Mouse (Mus musculus) CD8-positive naive resting alpha-beta T cell, adult 2 months (primary cell): ENCODE data around the gene Pclaf.

Source experiments
- DNase-seq, 2 experiments: peaks; one replicate each; pipeline ENCODE4 v3.0.0; 2022; ENCODE audit warnings: low read depth in 2 of 2, low spot score in 2 of 2

The Pclaf gene

DNA sequence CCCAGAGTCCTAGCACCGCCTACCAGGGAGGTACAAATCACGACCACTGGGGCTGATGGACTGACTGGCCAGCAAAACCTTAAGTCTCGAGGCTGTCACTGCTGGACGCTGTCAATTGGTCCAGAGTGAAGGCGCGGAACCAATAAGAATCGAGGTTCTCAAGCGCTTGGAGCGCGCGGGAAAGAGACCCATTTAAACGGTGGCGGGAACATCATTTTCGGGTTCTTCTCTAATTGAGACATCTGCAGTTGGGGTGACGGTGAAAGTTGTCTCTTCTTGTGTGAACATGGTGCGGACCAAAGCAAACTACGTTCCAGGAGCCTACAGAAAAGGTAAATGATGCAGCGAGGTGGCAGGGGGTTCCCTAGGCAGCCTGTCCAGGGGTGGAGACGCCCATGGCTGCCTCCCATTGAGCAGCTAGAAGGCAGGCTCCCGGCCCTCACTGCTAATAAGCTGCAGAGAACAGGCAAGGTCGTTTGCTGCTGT, at the start of gene Pclaf:
Pclaf (plus strand) TSS at position 95 of the 486 bp plus-strand sequence.
- peak; percentile 19 to 42 for DNase-seq

DNA sequence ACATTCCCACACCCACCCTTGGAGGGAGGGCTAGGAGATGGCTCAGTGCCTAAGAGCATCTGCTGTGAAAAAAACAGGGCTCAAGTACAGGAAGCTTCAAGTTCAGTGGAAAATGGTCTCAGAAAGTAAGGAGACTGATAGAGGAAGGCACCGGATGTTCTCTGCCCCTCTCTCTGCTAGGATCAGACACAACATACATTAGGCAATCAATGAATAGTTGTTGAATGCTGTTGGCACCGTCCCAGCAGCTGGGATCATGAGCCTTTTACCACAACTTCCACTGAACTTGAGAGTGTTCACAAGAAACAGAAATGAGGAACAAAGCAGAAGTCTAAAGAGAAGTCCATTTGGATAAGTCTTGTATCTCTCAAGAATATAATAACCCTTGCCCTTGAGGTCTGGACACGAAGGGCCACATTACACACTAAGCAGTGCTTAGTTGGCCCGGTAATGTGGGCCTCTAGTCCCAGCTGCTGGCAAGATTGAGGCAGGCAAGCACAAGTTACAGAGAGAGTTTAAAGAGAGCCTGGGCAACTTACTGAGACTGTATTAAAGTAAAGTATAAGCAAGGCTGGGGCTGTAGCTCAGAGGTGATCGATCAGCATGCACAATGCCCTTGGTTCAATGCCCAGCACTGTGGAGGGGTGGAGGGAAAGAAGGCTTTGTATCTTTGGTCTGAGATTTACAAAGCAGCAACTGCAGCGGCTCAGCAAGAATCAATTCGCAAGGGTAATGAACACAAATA, 45.4 kb upstream of the Pclaf start:
- no peak for DNase-seq

DNA sequence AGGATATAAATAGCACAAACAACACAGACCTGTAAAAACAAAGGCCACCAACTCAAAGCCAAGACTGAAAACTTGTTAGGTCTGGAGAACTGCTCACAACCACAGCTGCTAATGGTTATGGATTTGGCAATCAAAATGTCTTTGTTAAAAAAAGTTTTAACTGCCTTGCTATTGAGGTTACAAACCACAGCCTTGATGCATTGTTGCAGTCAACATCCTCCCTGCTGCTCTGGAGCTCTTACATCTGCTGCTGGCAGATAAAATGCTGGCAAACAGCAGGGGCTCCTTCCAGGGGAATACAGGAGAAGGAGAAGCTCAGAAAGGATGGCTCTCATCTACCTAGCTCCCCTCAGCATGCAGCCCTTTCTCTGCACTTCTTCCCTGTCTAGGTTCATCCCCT, 41.9 kb upstream of the Pclaf start:
- DNase-seq, result no peak

DNA sequence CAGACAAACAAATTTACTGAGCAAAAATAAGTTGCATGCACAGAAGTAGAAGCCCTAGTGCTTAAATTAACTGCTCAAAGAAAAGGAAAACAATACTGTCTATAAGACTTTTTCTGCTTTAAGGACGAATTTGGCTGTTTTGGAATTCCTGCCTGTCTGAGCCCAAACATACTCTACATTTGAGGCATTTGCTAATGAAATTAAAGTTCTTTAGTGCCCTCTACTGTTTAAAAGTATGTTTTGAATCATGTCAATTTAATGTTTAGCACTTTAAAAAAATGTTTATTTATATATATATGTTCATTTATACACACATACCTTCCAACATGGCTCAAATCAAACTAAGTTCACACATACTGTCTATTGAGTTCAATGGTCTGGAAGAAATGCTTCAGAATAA, 39.8 kb upstream of the Pclaf start:
- no peak for DNase-seq

DNA sequence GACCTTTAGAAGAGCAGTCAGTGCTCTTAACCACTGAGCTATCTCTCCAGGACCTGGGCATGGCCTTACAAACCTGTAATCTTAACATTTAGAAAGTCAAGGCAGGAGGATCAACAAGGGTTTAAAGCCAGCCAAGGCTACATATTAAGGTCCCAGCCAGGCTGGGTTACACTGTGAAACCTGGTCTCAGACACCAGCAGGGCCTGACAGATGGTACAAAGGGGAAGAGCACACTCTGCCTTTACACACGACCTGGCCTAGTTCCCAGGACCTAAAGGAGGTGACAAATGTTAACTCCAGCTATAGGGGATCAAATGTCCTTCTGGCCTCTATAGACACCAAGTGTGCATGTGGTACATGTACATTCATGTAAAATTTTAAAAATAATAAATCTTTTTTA, 30.4 kb upstream of the Pclaf start:
- DNase-seq, result no peak

DNA sequence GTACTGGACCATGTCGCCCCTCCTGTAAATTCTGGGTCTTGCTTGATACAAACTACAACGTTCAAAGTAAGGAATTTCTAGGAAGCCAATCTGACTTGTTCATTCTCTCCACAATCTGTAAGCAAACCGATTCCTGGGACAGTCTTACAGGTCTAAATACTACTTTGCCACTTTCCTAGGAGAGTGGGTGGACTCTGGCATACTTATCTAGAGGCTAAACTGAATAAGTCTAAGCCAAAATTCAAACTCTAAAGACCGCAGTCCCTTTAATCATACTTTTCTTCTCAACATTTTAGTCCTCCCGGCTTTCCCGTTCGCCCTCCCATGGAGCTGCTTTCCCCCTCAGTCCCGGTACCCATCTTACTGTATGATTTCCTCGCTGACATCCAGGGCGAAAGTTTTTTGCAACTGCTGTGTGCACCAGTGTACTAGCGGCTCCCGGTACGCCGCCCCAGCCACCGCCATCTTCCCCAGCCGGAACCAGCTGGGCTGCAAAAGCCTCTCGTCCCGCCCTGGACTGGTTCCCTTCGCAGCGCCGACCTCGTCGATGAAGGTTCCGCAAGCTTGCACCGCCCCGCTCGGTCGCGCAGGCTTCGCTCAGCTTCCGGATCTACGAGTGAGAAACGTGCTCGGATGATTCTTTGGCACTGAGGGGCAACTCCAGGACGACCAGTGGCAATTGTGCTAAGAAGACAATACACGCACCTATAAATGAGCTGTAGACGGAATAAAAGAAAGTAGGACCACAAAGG, 5.3 kb upstream of the Pclaf start:
- peak; percentile 84 to 85 for DNase-seq

DNA sequence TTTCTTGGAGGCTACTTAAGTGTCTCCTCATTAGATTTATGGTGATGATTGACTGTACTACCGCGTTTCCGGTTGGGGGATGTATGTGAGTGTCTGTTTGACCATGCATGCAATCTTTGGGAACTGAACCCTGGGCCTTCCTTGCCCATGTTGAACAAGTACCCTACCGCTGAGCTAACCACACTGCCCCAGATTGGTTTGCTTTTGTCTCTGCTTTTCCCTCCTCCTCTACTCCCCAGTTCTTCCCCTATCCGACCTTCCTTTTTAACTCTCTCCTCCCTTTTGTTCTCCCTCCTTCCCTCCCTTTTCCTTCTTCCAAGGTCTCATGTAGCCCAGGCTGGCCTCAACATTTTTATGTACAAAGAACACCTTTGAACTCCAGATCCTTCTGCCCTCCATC, 1.1 kb downstream of the Pclaf start:
- DNase-seq, result no peak

DNA sequence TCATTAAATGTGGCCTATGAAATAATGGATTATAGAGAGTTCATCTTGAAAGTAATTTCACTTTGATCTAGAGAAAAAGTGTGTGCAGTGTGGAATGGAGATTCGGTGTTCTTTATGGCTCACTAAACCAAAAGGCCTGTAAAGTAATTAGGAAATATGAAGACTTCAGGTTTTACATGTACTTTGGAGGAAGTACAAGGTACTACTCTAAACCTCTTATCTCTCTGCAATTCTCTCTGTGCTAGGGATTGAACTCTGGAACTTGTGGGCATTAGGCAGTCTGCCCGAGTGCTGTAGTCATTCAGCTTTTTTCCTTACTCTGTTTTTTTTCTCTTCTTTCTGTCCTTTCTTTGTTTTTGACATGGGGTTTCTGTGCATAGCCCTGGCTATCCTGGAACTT, 6.9 kb downstream of the Pclaf start:
- no peak for DNase-seq

DNA sequence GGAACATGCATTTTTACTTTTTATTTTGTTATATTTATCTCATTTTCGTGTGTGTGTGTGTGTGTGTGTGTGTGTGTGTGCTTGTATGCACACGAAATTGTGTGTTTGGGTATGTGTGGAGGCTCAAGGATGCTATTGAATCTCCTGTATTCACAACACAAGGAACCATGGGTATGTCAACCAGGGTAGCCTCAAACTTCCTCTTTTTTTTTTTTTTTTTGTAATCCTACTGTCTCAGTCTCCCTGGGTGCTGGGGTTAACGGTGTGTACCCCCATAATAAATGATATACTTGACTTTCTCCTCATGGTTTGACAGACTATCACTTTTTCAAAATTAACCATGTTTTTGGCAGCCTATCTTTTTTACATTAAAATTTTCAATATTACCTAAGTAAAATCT, 12.8 kb downstream of the Pclaf start:
- no peak for DNase-seq

DNA sequence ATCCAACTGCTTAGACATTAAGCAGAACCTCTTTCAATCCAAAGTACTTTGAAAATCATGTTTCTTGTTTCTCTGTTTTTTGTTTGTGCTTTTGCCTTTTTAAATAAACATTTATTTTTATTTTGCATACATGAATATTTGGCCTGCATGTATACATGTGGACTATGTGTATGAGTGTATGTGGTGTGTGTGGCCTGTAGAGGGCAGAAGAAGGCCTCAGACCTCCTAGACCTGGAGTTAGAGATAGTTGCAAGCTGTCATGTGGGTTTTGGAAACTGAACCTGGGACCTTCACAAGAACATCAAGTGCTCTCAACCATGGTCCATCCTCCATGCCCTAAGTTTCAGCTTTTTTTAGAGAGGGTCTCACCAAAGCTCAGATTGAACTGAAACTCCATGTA, 13.4 kb downstream of the Pclaf start:
- DNase-seq, result no peak

DNA sequence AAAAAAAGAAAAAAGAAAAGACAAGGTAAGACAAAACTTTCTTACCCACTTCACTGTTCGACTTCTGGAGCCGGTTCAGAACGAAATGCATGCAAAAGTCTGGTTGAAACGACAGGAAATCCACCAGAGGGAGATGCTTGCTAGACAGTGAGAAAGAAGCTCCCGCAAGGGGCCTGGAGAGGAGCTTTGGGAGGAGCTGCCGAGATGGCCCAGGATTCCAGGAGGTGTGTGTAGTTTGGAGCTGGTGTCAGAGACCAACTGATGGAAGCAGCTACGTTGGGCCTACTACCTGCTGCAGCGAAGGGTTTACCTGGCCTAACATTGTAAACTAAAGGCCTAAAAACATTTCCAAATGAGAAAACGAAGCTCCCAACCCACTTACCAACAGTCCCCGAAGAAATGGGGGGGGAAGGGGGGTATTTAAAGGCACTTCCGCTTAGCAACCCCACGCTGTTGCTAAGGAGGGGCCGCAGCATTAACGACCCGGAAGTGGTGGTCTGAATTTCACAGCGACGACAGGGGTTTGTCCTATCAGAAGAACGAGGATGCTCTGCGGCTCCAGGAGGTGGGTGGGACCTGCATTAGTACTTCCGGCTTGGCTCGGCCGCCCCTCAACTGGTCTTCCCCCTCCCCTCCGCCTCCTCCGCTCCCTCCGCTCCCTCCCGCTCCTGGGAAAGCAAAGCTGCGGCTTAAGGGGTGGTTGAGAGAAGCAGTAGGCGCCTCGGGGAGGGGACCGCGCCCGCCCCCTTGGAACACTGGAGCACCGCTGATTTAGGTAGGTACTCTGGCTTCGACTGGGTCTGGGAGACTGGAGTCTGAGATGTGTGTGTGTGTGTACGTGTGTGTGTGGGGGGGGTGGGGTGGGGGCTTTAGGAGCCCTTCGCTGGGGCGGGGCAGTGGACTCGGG, 18.6 kb downstream of the Pclaf start, which contains the start of the genes Trip4 and Csnk1g1:
Trip4 (minus strand) TSS at position 401 of the 907 bp plus-strand sequence.
Csnk1g1 (plus strand) TSS at position 531 of the 907 bp plus-strand sequence.
- DNase-seq, result peak; percentile 80 to 85

DNA sequence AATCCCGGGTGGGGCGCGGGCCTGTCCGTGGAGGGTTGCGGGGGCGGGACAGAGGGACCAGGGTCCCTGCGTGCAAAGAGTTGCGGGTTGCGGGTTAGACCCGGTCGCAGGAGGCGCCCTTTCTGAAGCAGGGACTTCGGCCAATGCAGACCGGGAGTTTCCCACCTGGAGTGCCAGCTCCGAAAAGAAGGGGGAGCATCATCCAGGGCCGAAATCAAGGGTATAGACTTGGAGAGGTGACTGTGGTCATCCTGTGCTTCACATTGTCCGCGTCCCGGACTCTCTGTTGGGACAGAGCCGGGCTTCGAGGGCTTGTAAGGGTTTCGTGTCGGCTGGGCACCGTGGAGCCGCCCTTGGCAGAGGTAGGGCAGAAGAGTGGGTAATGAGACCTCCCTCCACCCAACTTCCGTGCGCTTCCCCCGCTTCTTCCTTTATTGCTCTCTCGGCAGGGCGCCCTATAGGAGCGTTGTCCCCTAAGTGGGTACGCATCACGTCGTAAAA, 19.3 kb downstream of the Pclaf start:
- peak; percentile 41 to 54 for DNase-seq

DNA sequence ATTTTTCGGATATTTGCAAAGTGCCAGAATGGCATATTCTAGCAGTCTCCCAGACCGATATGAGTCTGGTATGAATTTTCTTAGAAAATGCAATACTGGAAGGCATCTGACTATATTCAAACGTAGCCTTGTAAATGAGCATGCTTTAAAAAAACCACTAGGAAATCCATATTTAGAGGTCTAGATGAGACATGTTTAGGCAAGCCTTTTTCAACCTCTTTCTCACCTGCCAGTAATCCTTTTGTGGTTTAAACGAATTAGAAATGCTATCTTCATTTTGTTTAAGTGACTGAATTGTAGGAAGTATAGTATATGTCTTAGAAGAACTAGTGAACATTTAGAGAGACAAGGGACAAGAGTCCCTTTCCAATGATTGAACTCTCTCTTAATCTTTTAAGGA, 19.8 kb downstream of the Pclaf start:
- DNase-seq, result no peak

DNA sequence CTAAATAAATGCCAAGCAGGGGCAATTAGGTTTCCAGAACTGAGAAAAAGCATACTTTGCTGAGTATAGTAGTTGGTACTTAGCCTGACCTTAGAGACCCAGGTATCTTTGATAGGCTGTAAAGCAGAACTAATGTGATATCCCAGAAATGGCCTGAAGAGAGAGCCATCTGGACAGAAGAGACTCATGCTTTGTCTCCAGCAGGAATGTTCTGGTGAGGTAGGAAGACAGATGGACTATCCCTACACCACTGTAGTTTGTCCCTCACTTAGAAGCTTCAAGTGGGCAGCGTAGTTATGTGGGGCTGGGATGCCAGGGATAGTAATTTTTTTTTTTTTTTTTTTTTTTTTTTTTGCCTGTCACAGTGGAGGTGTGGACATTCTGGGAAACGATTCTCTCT, 23.9 kb downstream of the Pclaf start:
- no peak for DNase-seq

DNA sequence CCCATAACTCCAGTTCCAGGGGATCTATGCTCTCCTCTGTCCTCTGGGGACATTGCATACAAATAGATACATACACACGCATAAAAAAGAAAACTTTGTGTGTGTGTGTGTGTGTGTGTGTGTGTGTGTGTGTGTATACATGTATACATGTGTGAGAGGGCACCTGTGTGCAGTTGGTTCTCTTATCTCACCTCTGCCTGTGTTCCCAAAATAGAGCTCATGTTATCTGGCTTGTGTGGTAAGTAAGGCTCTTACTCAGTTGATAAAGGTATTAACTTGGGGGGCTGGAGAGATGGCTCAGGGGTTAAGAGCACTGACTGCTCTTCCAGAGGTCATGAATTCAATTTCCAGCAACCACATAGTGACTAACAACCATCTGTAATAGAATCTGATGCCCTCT, 27.0 kb downstream of the Pclaf start:
- no peak for DNase-seq

DNA sequence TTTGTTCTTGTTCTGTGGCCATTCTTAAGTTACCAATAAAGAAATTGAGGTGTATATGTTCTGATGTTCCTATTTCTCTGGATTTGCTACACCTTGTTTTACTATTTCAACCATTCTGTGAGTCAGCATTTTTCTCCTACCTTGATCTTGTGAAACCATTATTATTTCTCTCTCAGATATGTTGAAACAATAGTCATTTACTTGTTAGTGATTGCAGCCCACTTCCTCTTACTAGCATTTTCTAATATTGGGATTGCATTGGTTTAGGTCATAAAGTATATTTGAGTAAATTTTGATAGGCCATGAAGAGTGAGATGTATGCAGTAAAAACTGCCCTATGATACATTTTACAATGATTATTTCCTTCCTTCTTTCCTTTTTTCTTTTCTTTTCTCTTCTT, 38.4 kb downstream of the Pclaf start:
- DNase-seq, result no peak

DNA sequence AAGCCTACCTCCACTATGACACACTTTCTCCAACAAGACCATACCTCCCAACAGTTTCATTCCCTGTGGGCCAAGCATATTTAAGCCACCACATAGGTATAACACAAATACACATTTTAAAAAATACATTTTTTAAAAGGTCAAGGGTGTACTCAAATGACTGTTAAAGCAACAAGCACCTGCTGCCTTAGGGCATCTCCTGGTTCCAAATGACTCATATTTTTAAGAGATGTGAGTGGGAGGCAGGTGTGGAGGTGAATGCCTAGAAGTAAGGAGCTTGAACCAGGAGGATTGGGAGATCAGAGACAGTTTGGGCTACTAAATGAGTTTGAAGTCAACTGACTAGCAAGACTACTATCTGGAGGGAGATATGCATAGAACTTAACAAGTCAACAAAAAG, 39.8 kb downstream of the Pclaf start:
- no peak for DNase-seq

DNA sequence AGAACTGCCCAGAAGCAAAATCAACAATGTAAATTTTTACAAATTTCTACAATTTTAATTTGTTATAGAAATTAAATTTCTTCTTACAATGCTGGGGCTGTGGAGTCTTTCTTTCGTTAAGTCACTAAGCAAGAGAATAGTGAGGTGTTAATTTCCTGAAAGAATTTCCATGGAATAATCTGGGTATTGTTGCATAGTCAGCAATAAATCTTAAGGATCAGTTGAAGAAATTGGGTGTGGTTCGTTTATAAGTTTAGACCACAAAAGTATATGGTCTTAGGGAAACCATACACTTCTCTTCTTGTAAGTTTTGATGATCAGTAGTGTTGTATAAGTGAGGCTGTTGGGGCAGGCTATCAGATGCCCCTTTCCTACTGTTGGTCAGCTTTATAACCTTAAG, 47.5 kb downstream of the Pclaf start:
- DNase-seq, result no peak

DNA sequence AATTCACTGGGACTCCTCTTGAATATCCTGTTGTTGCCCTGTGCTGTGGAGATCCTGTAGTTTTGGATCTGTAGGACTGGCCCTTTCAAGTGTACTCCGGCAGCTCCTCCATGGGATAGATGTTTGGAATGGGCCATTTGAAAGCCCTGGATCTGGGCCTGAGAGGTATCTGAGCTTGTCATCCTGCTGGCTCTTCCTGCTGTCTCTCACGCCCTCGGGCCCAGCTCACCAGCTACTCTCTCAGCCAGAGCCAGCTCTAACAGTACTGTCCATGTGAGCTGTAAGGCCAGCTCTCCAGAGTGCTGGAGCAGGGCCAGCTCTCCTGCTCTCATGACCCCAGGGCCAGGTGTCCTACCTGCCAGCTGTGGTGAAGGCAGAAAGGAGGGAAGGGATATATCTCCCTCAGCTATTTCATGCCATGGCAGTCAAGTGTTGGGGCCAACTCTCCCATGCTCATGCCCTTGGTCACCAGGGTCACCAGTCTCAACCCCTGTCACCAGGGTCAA, 61.1 kb downstream of the Pclaf start:
- no peak for DNase-seq
